Mouse (Mus musculus): ENCODE data around the gene Hddc3. TPM values are rescaled to one million over a fixed set of nuclear protein-coding genes. Genes with fewer than 3 reads are reported as not detected.

Gene Hddc3
- polyA plus RNA-seq, 1 experiment from 2014 or later, result 23.1 TPM

DNA sequence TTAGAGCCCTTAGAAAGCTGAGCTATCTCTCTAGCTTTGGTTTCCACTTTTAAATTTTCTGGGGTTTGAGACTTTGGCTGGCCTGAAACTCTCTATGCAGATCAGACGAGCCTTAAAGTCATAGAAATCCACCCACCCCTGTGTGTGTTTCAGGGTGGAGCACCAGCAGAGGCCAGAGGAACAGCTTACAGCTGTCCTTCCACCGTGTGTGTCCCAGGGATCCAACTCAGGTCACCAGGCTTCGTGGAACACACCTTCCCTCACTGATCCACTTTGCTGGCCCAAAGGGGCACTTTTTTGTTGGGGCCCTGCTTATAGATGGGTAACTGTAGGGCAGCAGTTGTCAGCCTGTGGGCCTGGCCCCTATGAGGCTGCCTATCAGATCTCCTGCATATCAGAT lies 31.4 kb downstream of the Hddc3 start:
- no peak for ATAC-seq (ENCODE audit: insufficient number of reproducible peaks, insufficient read depth, low FRiP score, low read depth)
- Histone ChIP-seq H3K4me2 (ENCODE audit: low read length) (no peak overlapping the region), H3K9ac (ENCODE audit: low read length) (no peak overlapping the region), H3K4me3 (ENCODE audit: control insufficient read depth in 1 of 2, insufficient read depth in 1 of 2, low read depth in 1 of 2, low read length in 2 of 2) (no peak overlapping the region), H3K27me3 (ENCODE audit: control insufficient read depth, insufficient read depth, low read length) (no peaks in the 10 kb centered on the region), H3K9me3 (ENCODE audit: control insufficient read depth, low read length) (no peaks in the 10 kb centered on the region), H3K36me3 (ENCODE audit: control insufficient read depth, insufficient read depth, low read length) (peaks cover 9% of the 10 kb centered on the region; the same call in 1 of the 2 replicates), H3K4me1 (ENCODE audit: control insufficient read depth in 2 of 2, insufficient read depth in 2 of 2, low read length in 2 of 2) (peaks cover 7 to 11% of the 10 kb centered on the region in 2 experiments), H3K27ac (replicated peaks in 1 of 2; ENCODE audit: control insufficient read depth in 1 of 2, insufficient read depth in 1 of 2, low read depth in 2 of 2, low read length in 2 of 2) (no peak overlapping the region)
- 57% methylated on average over 3 of the region's 3 CpGs for WGBS

DNA sequence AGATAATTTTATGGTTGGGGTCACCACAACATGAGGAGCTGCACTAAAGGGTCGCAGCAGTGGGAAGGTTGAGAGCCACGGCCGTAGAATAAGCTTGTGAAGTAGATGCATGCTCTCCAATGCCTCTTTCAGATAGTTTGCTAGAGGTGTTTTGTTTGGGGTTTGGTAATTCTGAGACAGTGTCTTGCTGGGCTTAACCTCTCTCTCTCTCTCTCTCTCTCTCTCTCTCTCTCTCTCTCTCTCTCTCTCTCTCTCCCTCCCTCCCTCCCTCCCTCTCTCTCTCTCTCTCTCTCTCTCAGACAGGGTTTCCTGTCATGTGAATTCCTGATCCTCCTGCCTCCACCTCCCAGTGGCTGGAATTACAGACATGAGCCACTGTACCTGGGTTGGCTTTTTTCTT lies 31.8 kb downstream of the Hddc3 start:
- Histone ChIP-seq H3K27ac (replicated peaks in 1 of 2; ENCODE audit: control insufficient read depth in 1 of 2, insufficient read depth in 1 of 2, low read depth in 2 of 2, low read length in 2 of 2) (no peak overlapping the region), H3K27me3 (ENCODE audit: control insufficient read depth, insufficient read depth, low read length) (no peaks in the 10 kb centered on the region), H3K4me1 (ENCODE audit: control insufficient read depth in 2 of 2, insufficient read depth in 2 of 2, low read length in 2 of 2) (peaks cover 3 to 7% of the 10 kb centered on the region in 2 experiments; a peak in 3 of 4 replicates), H3K9me3 (ENCODE audit: control insufficient read depth, low read length) (no peaks in the 10 kb centered on the region), H3K4me3 (ENCODE audit: control insufficient read depth in 1 of 2, insufficient read depth in 1 of 2, low read depth in 1 of 2, low read length in 2 of 2) (no peak overlapping the region), H3K36me3 (ENCODE audit: control insufficient read depth, insufficient read depth, low read length) (peaks cover 12% of the 10 kb centered on the region; the same call in 1 of the 2 replicates), H3K9ac (ENCODE audit: low read length) (no peak overlapping the region), H3K4me2 (ENCODE audit: low read length) (no peak overlapping the region)
- ATAC-seq (ENCODE audit: insufficient number of reproducible peaks, insufficient read depth, low FRiP score, low read depth), result no peak
- 85% methylated on average over 3 of the region's 3 CpGs for WGBS

DNA sequence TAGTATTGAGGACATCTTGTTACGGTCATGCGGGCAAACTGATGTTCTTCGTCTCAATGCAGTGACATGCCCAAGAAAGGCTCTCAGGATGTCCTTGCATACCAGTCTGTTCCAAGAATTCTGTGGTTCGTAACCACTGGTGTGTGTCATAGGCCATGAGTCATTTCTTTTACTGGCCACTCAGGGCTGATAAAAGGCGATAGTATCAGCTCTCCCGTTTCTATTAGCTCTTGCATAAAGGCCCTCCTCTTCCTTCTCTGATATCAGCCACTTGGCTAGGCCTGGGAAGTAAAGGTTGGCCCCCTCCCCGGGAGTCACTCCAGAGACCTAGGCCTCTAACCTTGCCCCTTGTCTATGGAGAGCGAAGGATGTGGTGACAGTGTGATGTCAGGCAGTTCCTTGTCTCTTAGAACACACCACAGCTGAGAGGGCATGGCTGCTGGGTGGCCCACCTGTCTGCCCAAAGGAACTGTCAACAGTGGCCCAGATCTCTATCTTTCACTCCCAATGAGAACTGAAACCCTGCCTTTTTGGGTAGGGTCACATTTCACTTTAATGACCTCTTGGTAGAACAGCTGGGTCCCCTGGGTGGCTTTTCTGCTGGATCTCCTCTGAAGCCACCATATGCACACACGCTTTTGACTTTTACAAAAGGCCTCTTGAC lies 32.6 kb downstream of the Hddc3 start:
- H3K4me3 ChIP-seq (ENCODE audit: control insufficient read depth in 1 of 2, insufficient read depth in 1 of 2, low read depth in 1 of 2, low read length in 2 of 2), result no peak overlapping the region
- no peaks in the 10 kb centered on the region for H3K27me3 ChIP-seq (ENCODE audit: control insufficient read depth, insufficient read depth, low read length)
- ATAC-seq (ENCODE audit: insufficient number of reproducible peaks, insufficient read depth, low FRiP score, low read depth), result no peak
- WGBS, result 42% methylated on average over 9 of the region's 9 CpGs
- H3K27ac ChIP-seq (replicated peaks in 1 of 2; ENCODE audit: control insufficient read depth in 1 of 2, insufficient read depth in 1 of 2, low read depth in 2 of 2, low read length in 2 of 2), result no peak overlapping the region
- peaks cover 0 to 3% of the 10 kb centered on the region in 2 experiments; a peak in 1 of 4 replicates for H3K4me1 ChIP-seq (ENCODE audit: control insufficient read depth in 2 of 2, insufficient read depth in 2 of 2, low read length in 2 of 2)
- H3K4me2 ChIP-seq (ENCODE audit: low read length), result no peak overlapping the region
- H3K9ac ChIP-seq (ENCODE audit: low read length), result no peak overlapping the region
- H3K9me3 ChIP-seq (ENCODE audit: control insufficient read depth, low read length), result no peaks in the 10 kb centered on the region
- peaks cover 14% of the 10 kb centered on the region; the same call in 1 of the 2 replicates for H3K36me3 ChIP-seq (ENCODE audit: control insufficient read depth, insufficient read depth, low read length)

DNA sequence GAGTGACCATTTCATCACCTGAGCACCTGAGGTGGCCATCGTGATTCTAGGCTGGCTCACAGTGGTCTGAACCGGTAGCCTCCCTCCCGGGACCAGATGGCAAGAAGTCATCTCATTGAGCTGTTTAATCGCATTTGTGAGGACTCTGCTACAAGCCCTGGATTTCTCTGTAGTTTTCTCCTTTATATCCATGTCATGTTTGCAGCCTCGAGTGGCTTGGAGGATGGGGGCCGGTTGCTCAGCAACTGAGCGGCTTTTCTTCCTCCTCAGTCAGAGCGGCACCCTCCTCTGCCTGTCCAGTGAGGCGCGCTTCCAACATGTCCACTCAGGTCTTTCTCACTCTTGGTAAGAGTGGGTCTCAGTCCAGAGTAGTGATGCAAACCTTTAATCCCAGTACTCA lies 33.3 kb downstream of the Hddc3 start:
- Histone ChIP-seq H3K9me3 (ENCODE audit: control insufficient read depth, low read length) (no peaks in the 10 kb centered on the region), H3K27ac (replicated peaks in 1 of 2; ENCODE audit: control insufficient read depth in 1 of 2, insufficient read depth in 1 of 2, low read depth in 2 of 2, low read length in 2 of 2) (no peak overlapping the region), H3K4me1 (ENCODE audit: control insufficient read depth in 2 of 2, insufficient read depth in 2 of 2, low read length in 2 of 2) (peaks cover 0 to 3% of the 10 kb centered on the region in 2 experiments; a peak in 1 of 4 replicates), H3K36me3 (ENCODE audit: control insufficient read depth, insufficient read depth, low read length) (peaks cover 19% of the 10 kb centered on the region; the same call in 1 of the 2 replicates), H3K9ac (ENCODE audit: low read length) (no peak overlapping the region), H3K27me3 (ENCODE audit: control insufficient read depth, insufficient read depth, low read length) (no peaks in the 10 kb centered on the region), H3K4me3 (ENCODE audit: control insufficient read depth in 1 of 2, insufficient read depth in 1 of 2, low read depth in 1 of 2, low read length in 2 of 2) (no peak overlapping the region), H3K4me2 (ENCODE audit: low read length) (no peak overlapping the region)
- WGBS, result 81% methylated on average over 10 of the region's 10 CpGs
- ATAC-seq (ENCODE audit: insufficient number of reproducible peaks, insufficient read depth, low FRiP score, low read depth), result no peak

DNA sequence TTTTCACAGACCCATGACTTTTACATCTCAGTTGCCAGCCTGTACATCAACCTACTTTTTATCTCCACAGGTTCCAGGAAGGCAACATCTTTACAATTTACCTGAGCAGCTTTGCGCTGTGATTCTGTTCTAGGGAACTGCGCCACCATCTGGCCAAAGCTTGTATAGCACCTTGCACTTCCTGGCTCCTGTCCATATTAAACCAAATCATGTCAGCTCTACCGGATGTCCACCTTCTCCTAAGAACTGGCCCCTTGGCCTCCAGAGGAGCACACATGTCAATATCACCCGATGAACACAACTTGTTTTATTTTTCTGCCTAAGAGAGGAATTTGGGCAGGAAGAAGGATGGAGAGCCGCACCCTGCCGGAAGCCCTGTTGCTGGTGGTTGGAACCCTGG lies 34.6 kb downstream of the Hddc3 start:
- 25% methylated on average over 6 of the region's 6 CpGs for WGBS
- ATAC-seq (ENCODE audit: insufficient number of reproducible peaks, insufficient read depth, low FRiP score, low read depth), result no peak
- Histone ChIP-seq H3K27me3 (ENCODE audit: control insufficient read depth, insufficient read depth, low read length) (no peaks in the 10 kb centered on the region), H3K36me3 (ENCODE audit: control insufficient read depth, insufficient read depth, low read length) (peaks cover 28% of the 10 kb centered on the region), H3K4me2 (ENCODE audit: low read length) (no peak overlapping the region), H3K27ac (replicated peaks in 1 of 2; ENCODE audit: control insufficient read depth in 1 of 2, insufficient read depth in 1 of 2, low read depth in 2 of 2, low read length in 2 of 2) (no peak overlapping the region), H3K9ac (ENCODE audit: low read length) (no peak overlapping the region), H3K4me3 (ENCODE audit: control insufficient read depth in 1 of 2, insufficient read depth in 1 of 2, low read depth in 1 of 2, low read length in 2 of 2) (no peak overlapping the region), H3K4me1 (ENCODE audit: control insufficient read depth in 2 of 2, insufficient read depth in 2 of 2, low read length in 2 of 2) (peaks cover 0 to 3% of the 10 kb centered on the region in 2 experiments; a peak in 1 of 4 replicates), H3K9me3 (ENCODE audit: control insufficient read depth, low read length) (no peaks in the 10 kb centered on the region)

DNA sequence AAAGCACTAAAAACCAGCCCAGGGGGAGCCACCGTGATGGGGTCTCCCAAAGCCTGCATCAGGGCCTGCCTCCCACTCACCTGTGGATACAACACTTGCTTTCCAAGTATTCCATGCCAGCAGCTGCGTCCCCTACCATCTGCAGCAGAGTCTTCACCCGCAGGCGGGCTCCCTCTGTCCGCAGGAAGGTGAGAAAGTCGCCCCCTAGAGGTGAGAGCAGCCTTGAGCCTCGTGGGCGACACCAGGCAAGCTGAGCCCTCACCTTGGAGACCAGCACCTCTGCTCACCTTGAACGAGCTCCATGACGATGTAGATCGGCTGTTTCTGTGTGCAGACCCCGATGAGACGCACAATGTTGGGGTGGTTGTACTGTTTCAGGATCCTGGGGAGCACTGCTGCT lies 36.6 kb downstream of the Hddc3 start:
- WGBS, result 58% methylated on average over 13 of the region's 13 CpGs

DNA sequence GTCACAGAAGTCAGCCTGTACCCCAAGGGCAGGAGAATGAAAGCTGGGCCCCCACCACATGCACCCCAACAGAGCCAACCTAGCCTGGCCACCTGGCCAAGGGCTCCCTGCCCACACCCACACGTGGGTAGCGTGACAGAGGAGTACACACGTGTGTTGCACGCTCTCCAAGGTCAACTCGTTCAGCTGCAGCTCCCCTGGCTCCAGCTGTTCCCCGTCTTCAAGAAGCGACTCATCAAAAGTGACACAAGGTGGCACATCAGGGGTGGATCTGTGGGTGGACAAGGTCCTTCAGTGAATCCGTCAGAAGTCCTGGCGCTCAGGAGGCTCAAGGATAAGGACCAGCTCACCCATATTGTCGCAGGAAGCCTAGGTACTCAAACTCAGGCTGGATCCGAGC lies 40.0 kb downstream of the Hddc3 start:
- Histone ChIP-seq H3K4me3 (ENCODE audit: control insufficient read depth in 1 of 2, insufficient read depth in 1 of 2, low read depth in 1 of 2, low read length in 2 of 2) (no peak overlapping the region), H3K4me2 (ENCODE audit: low read length) (no peak overlapping the region), H3K9me3 (ENCODE audit: control insufficient read depth, low read length) (no peaks in the 10 kb centered on the region), H3K27me3 (ENCODE audit: control insufficient read depth, insufficient read depth, low read length) (no peaks in the 10 kb centered on the region), H3K9ac (ENCODE audit: low read length) (no peak overlapping the region), H3K4me1 (ENCODE audit: control insufficient read depth in 2 of 2, insufficient read depth in 2 of 2, low read length in 2 of 2) (peaks cover 5 to 17% of the 10 kb centered on the region in 2 experiments; a peak in 3 of 4 replicates), H3K36me3 (ENCODE audit: control insufficient read depth, insufficient read depth, low read length) (peaks cover 40% of the 10 kb centered on the region), H3K27ac (replicated peaks in 1 of 2; ENCODE audit: control insufficient read depth in 1 of 2, insufficient read depth in 1 of 2, low read depth in 2 of 2, low read length in 2 of 2) (no peak overlapping the region)
- no peak for ATAC-seq (ENCODE audit: insufficient number of reproducible peaks, insufficient read depth, low FRiP score, low read depth)
- 78% methylated on average over 11 of the region's 11 CpGs for WGBS

More for the DNA sequence above, 36.6 kb downstream of the Hddc3 start:
- Histone ChIP-seq H3K4me1 (ENCODE audit: control insufficient read depth in 2 of 2, insufficient read depth in 2 of 2, low read length in 2 of 2) (peaks cover 0 to 3% of the 10 kb centered on the region in 2 experiments; a peak in 1 of 4 replicates), H3K4me2 (ENCODE audit: low read length) (no peak overlapping the region), H3K9me3 (ENCODE audit: control insufficient read depth, low read length) (no peaks in the 10 kb centered on the region), H3K27ac (replicated peaks in 1 of 2; ENCODE audit: control insufficient read depth in 1 of 2, insufficient read depth in 1 of 2, low read depth in 2 of 2, low read length in 2 of 2) (no peak overlapping the region), H3K27me3 (ENCODE audit: control insufficient read depth, insufficient read depth, low read length) (no peaks in the 10 kb centered on the region), H3K4me3 (ENCODE audit: control insufficient read depth in 1 of 2, insufficient read depth in 1 of 2, low read depth in 1 of 2, low read length in 2 of 2) (no peak overlapping the region), H3K9ac (ENCODE audit: low read length) (no peak overlapping the region), H3K36me3 (ENCODE audit: control insufficient read depth, insufficient read depth, low read length) (peaks cover 40% of the 10 kb centered on the region)
- ATAC-seq (ENCODE audit: insufficient number of reproducible peaks, insufficient read depth, low FRiP score, low read depth), result no peak
